Mouse (Mus musculus) hematopoietic stem cell, adult 5-6 weeks (primary cell): ENCODE measurements at regions not wholly inside any gene's neighbourhood (a gene's known extent, or its start where the extent isn't known, plus 50 kb on each side); places are given as distances from the start of the nearest gene placed in this dataset.
A peak's percentile ranks its signal among the peaks of the same experiment; 100 is the strongest.
"Not testable (repeated sequence)": the region's sequence is repeated elsewhere in the genome, so short reads cannot be mapped to it uniquely, and the experiment has no call there.

ENCODE experiments used
- ATAC-seq, 2 experiments: fragments of 125-278 bp in 1 of 2; replicated peaks in 1 of 2; 2 replicates each; pipeline ENCODE4 v1.8.0; 2016 to 2017; ENCODE audit warnings: inconsistent platforms in 2 of 2, mild to moderate bottlenecking in 2 of 2, moderate number of reproducible peaks in 2 of 2, low read depth in 1 of 2, moderate TSS enrichment in 1 of 2; ENCODE audit not compliant: low FRiP score in 2 of 2, poor library complexity in 2 of 2, severe bottlenecking in 2 of 2, insufficient read depth in 1 of 2, low TSS enrichment in 1 of 2

DNA sequence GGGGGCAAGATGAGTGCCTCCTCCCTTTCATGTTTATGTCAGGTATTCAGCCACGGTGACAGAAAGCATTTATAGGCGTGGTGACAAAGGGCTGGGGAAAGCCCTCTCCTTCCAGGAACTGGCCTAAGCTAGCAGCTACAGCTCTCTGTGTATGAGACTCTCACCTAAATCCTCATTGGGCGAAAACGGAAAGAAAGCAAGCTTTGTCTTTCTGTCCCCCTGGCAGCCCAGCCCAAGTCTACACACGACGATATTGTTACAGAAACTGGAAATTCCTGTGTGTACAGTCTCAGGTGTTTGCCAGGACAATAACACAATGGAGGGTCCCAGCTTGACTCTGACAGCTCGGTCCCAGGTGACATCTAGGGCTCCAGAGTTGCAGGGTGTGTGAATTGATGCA is 60.0 kb downstream of the Dact2 start:
- no peak for ATAC-seq

DNA sequence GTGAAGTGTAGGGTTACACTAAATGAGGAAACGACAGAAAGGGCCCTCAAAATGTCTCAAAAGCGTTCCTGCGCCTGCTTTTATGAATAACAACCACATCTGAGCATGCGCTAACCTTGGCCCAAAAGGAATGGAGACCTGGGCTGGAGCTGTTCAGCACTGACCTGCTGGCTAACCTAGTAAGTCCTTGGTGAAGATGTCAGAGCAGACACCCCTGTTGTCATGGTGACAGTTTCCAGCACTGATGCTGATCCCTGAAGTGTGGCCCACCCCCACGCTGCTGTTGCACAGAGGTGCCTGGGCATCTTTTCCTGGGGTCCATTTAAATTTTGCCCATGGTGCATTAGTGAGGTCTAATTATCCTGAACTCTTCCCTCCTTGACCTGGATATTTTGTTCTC is 62.4 kb downstream of the Dact2 start:
- ATAC-seq = 0 out of 4 replicates have a peak, but pooled peaks of 1 of the 2 experiments have one; percentile 7

GRCm38 (mm10) chr17:14140266-14140665 is 63.8 kb downstream of the Dact2 start:
- ATAC-seq = no peak

DNA sequence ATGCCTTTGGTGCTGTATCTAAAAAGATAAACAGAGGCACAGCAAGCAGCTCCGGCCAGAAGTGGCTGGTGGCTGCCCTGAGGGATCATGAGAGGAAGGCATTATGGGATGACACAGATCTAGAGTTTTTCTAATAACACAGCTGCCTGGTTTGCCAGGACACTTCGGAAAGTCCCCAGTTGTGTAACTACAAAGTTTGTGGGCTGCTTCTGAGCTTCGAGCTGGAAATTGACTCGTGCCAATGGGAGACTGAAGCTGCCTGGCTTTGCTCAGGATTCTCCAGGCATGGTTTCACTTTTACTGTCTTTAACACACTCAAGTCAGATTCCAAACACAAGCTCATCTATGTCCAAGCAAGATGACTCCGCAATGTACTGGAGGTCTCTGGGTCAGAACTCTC is 65.2 kb downstream of the Dact2 start:
- ATAC-seq = no peak

DNA sequence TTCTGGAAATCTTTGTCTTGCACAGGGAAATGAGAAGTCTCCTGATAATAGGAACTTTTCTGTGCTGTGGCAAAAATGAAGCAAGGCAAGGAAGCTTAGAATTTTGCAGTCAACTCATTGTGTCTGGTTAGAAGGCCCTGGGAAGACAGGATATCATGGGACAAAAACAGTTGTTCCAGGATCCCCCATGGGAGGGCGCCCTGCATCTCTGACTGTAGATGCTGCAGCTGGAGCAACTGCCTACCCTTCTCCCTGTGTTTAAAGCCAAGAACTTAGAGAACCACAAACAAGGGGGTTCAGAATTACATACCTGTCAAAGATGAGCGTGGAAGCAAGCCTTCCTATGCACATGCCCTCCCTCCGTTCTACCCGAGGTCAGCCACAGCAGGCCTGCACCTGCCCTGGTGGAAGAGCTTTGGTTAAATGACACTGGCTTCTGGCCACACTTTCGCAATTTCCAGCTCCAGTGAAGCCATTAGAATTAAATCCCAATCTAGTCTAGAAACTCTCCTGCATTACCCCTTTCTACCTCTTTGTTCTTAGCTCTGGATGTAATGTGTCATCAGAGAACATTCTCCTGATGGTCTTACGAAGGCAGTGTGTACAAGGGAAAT is 67.3 kb downstream of the Dact2 start:
- no peak for ATAC-seq

DNA sequence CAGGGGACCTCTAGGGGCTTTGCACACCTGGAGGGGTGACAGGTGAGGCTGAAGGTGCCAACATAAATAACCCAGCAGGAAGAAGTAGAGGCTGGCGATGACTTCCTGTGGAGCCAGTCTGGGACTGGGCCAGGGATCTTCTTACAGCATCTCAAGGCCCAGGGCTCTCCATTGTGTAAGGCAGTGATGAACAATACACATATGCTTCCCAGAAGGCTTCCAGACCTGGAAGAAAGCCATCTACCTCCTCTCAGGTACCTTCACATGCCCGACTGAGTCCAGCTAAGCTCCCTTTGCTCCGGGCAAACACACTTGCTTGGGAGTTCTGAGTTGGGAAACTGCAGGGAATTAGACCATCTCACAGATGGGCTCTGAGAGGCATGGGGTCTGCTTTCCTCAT is 69.5 kb downstream of the Dact2 start:
- ATAC-seq = no peak

DNA sequence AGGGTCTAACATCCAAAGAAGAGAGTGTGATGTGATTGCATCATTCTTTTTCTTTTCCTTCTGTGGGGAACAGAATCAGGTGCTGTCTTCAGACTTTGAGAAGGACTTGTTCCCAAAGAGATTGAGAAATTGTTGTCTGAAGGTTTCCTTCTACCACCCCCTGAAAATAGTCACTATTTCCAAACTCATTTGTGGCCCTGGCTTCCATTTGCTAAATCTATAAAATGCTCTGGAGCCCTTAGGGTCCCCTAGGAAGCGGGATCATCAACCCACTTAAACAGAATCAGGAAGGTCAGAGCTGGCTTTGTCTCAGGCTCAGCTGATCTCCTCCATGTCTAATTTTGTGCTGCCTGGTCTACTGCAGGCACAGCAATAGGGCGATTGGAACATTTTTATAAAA is 70.1 kb downstream of the Dact2 start:
- ATAC-seq = no peak

DNA sequence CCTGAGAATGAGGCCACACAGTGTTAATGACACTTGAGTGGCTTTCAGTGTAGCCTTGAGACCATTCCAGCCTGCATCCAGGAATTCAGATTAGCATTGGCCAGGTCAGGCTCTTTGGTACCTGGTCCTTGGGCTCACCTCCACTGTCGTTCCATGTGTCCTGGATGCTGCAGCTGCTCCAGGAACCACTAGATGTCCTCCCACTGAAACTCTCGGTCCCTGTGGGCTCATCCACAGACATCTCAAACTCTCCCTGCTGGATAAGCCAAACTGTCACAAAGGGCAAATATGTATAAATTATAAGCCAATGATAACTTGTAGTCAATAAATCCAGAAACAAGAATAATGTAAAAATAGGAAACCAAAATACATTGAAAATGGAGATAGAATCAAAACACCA is 67.7 kb upstream of the Gm7358 start:
- not testable (repeated sequence) for ATAC-seq

DNA sequence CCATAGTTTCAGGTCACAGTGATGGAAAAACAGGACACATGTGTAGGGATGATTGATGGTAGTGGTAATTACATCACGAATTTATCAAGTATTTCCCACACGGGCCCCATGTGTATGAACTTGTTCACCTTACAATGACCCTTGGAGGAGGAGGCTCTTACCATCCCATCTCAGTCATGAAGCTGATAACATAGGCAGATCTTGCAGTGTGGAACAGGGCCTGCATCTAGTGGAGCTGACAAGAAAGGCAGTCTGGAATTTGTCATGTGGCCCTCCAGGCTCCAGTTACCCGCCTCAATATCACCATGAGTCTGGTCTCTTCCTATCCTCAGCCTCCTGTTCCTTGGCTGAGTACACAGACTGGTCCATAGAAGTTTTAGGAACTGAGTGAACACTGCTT is 59.5 kb upstream of the Gm7358 start:
- ATAC-seq = no peak

GRCm38 (mm10) chr17:14116223-14116622 is 56.9 kb upstream of the Gm7358 start:
- no peak for ATAC-seq

- ATAC-seq = no peak
These were observed 55.5 kb upstream of the Gm7358 start for GRCm38 (mm10) chr17:14114856-14115255.

GRCm38 (mm10) chr17:14111692-14112091 is 52.4 kb upstream of the Gm7358 start:
- ATAC-seq = not testable (repeated sequence)
